Mouse (Mus musculus): ENCODE results near the gene Thra. TPM values are rescaled to one million over a fixed set of nuclear protein-coding genes. Genes with fewer than 3 reads are reported as not detected.

Thra gene
- polyA plus RNA-seq, 2 experiments, result 55.9 to 157 TPM

DNA sequence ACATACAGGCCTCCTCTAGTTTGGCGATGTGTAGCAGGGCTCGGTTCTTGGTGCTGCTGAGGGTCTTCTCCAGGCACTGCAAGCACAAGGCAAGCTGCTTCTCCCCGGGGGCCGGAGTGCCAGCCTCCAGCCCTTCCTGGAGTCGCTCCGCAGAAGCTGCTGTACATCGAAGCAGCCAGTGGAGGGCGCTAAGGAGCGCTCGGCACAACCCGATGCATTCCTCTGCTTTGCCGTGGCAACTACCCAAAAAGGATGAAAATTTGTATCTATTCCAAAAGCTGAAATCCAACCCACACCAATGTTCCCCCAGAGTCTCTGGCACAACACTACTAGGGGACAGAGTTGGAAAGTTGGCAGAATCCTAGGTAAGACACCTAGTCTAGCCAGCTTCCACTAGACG, 22.5 kb upstream of the Thra start:
- no peak overlapping the region for H3K4me3 ChIP-seq (replicated peaks; ENCODE audit: low read length)
- DNase-seq (ENCODE audit: low spot score) (no peak), ATAC-seq (ENCODE audit: low FRiP score, low read depth) (no peak)
- H3K4me2 ChIP-seq (replicated peaks; ENCODE audit: low read depth, low read length, severe bottlenecking), result no peak overlapping the region
- WGBS, result 24% methylated on average over 13 of the region's 13 CpGs
- peaks cover 51% of the 10 kb centered on the region for H3K36me3 ChIP-seq (ENCODE audit: control insufficient read depth, insufficient read depth, low read length)
- peak overlapping the region; percentile 21; the same call in 1 of the 2 replicates for H3K27ac ChIP-seq (replicated peaks; ENCODE audit: low read depth, low read length)
- no peaks in the 10 kb centered on the region for H3K9me3 ChIP-seq (ENCODE audit: control insufficient read depth, low read length)
- no peak for TF ChIP-seq POLR2A (IDR thresholded peaks at IDR 0.05; ENCODE audit: borderline replicate concordance, extremely low read depth, insufficient read depth, insufficient read length)
- H3K27me3 ChIP-seq (ENCODE audit: control insufficient read depth, insufficient read depth, low read length), result no peaks in the 10 kb centered on the region
- peaks cover 3% of the 10 kb centered on the region; the same call in 1 of the 2 replicates for H3K4me1 ChIP-seq (ENCODE audit: control insufficient read depth, insufficient read depth, low read length)
- H3K9ac ChIP-seq (ENCODE audit: low read depth, low read length, severe bottlenecking), result no peak overlapping the region

DNA sequence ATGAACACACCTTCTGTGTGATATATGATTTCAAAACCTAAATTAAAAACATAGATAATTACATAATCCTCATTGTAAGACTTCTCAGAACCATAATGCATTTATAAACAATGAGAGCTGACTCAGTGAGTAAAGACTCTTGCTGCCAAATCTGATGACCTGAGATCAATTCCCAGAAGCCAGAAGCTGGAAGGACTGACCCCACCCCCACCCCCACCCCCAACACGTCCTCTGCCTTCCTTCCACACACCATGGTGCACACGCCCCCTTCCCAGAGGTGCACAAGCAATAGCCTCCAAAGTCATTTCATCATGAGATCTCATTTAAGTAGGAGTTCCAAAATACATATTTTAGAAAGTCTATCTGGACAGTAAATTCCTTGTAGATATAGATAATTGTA, 19.7 kb upstream of the Thra start:
- Histone ChIP-seq H3K4me2 (replicated peaks; ENCODE audit: low read depth, low read length, severe bottlenecking) (no peak overlapping the region), H3K27ac (replicated peaks; ENCODE audit: low read depth, low read length) (no peak overlapping the region), H3K4me1 (ENCODE audit: control insufficient read depth, insufficient read depth, low read length) (peaks cover 3% of the 10 kb centered on the region; the same call in 1 of the 2 replicates), H3K4me3 (replicated peaks; ENCODE audit: low read length) (no peak overlapping the region), H3K36me3 (ENCODE audit: control insufficient read depth, insufficient read depth, low read length) (peaks cover 38% of the 10 kb centered on the region), H3K9me3 (ENCODE audit: control insufficient read depth, low read length) (no peaks in the 10 kb centered on the region), H3K9ac (ENCODE audit: low read depth, low read length, severe bottlenecking) (no peak overlapping the region), H3K27me3 (ENCODE audit: control insufficient read depth, insufficient read depth, low read length) (no peaks in the 10 kb centered on the region)
- DNase-seq (ENCODE audit: low spot score), result no peak
- no peak for ATAC-seq (ENCODE audit: low FRiP score, low read depth)
- WGBS, result 80% methylated on average over 2 of the region's 2 CpGs
- TF ChIP-seq POLR2A (IDR thresholded peaks at IDR 0.05; ENCODE audit: borderline replicate concordance, extremely low read depth, insufficient read depth, insufficient read length), result no peak

- H3K9me3 ChIP-seq (ENCODE audit: control insufficient read depth, low read length), result no peaks in the 10 kb centered on the region
- H3K4me2 ChIP-seq (replicated peaks; ENCODE audit: low read depth, low read length, severe bottlenecking), result no peak overlapping the region
- 0 out of 2 replicates have a peak overlapping the region, but pooled peaks have one; percentile 3 for H3K9ac ChIP-seq (ENCODE audit: low read depth, low read length, severe bottlenecking)
- no peaks in the 10 kb centered on the region for H3K27me3 ChIP-seq (ENCODE audit: control insufficient read depth, insufficient read depth, low read length)
- no peak overlapping the region for H3K27ac ChIP-seq (replicated peaks; ENCODE audit: low read depth, low read length)
- no peak overlapping the region for H3K4me3 ChIP-seq (replicated peaks; ENCODE audit: low read length)
- peaks cover 33% of the 10 kb centered on the region for H3K36me3 ChIP-seq (ENCODE audit: control insufficient read depth, insufficient read depth, low read length)
- ATAC-seq (ENCODE audit: low FRiP score, low read depth) (peak; percentile 34; the same call in 1 of the 2 replicates), DNase-seq (ENCODE audit: low spot score) (peak; percentile 61)
- peaks cover 3% of the 10 kb centered on the region; the same call in 1 of the 2 replicates for H3K4me1 ChIP-seq (ENCODE audit: control insufficient read depth, insufficient read depth, low read length)
- 44% methylated on average over 24 of the region's 24 CpGs for WGBS
- TF ChIP-seq POLR2A (IDR thresholded peaks at IDR 0.05; ENCODE audit: borderline replicate concordance, extremely low read depth, insufficient read depth, insufficient read length), result no peak
These were observed 18.8 kb upstream of the Thra start for GRCm38 (mm10) chr11:98721458-98722226.

DNA sequence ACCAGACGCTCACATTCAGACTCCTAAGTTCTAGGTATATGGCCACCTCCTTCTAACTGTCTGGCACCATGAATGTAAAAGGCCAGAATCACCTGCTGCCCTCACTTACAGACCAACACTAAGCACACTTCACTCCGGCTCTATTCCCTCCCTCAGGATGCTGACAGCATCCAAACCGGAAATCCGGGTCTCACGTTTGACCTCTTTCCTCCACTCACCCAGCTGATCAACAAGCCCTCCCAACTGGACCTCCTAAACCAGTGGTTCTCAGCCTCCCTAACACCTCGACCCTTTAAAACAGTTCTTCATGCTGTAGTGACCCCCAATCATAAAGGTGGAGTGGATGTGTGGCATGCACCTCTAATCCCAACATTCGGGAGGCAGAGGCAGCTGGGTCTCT, 17.3 kb upstream of the Thra start:
- Histone ChIP-seq H3K4me3 (replicated peaks; ENCODE audit: low read length) (no peak overlapping the region), H3K9ac (ENCODE audit: low read depth, low read length, severe bottlenecking) (no peak overlapping the region), H3K27ac (replicated peaks; ENCODE audit: low read depth, low read length) (no peak overlapping the region), H3K27me3 (ENCODE audit: control insufficient read depth, insufficient read depth, low read length) (no peaks in the 10 kb centered on the region), H3K9me3 (ENCODE audit: control insufficient read depth, low read length) (no peaks in the 10 kb centered on the region), H3K36me3 (ENCODE audit: control insufficient read depth, insufficient read depth, low read length) (peaks cover 25% of the 10 kb centered on the region), H3K4me1 (ENCODE audit: control insufficient read depth, insufficient read depth, low read length) (peaks cover 1% of the 10 kb centered on the region; the same call in 1 of the 2 replicates), H3K4me2 (replicated peaks; ENCODE audit: low read depth, low read length, severe bottlenecking) (no peak overlapping the region)
- ATAC-seq (ENCODE audit: low FRiP score, low read depth) (no peak), DNase-seq (ENCODE audit: low spot score) (no peak)
- no peak for TF ChIP-seq POLR2A (IDR thresholded peaks at IDR 0.05; ENCODE audit: borderline replicate concordance, extremely low read depth, insufficient read depth, insufficient read length)
- 81% methylated on average over 7 of the region's 7 CpGs for WGBS

DNA sequence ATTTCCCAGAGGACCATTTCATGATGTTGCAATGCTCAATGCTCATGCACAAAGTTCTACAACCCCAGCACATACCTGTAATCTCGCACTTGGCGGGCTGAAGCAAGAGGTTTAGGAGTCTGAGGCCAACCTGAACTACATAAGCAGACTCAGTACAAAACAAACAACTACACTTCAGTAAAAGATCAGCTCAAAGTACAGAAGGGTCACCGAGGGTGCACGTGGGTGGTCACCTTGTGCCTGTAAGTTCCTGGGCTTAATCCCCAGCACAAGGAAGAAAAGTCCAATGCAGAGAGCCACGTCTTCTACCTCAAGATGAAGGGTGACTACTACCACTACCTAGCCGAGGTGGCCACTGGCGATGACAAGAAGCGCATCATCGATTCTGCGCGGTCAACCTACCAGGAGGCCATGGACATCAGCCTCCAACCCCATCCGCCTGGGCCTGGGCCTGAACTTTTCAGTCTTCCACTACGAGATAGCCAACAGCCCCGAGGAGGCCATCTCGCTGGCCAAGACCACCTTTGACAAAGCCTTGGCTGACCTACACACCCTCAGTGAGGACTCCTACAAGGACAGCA, 14.4 kb upstream of the Thra start:
- H3K4me2 ChIP-seq (replicated peaks; ENCODE audit: low read depth, low read length, severe bottlenecking), result no peak overlapping the region
- H3K27ac ChIP-seq (replicated peaks; ENCODE audit: low read depth, low read length), result no peak overlapping the region
- H3K9me3 ChIP-seq (ENCODE audit: control insufficient read depth, low read length), result no peaks in the 10 kb centered on the region
- H3K36me3 ChIP-seq (ENCODE audit: control insufficient read depth, insufficient read depth, low read length), result peaks cover 24% of the 10 kb centered on the region
- no peak for TF ChIP-seq POLR2A (IDR thresholded peaks at IDR 0.05; ENCODE audit: borderline replicate concordance, extremely low read depth, insufficient read depth, insufficient read length)
- no peak overlapping the region for H3K4me3 ChIP-seq (replicated peaks; ENCODE audit: low read length)
- H3K9ac ChIP-seq (ENCODE audit: low read depth, low read length, severe bottlenecking), result no peak overlapping the region
- no peaks in the 10 kb centered on the region for H3K27me3 ChIP-seq (ENCODE audit: control insufficient read depth, insufficient read depth, low read length)
- ATAC-seq (ENCODE audit: low FRiP score, low read depth) (no peak), DNase-seq (ENCODE audit: low spot score) (no peak)
- peaks cover 4% of the 10 kb centered on the region; the same call in 1 of the 2 replicates for H3K4me1 ChIP-seq (ENCODE audit: control insufficient read depth, insufficient read depth, low read length)
- WGBS, result 94% methylated on average over 15 of the region's 15 CpGs

Data from limb, embryonic 14.5 days (tissue).